Mouse (Mus musculus) megakaryocyte, embryonic 14.5 days (primary cell): Measurements from ENCODE around the gene Git2.

Source experiments
- FLI1 ChIP-seq: IDR thresholded peaks from 2 replicates; pipeline ENCODE4 v1.6.1; 2012; ENCODE audit warnings: low read length, inconsistent platforms, mixed read lengths
- GATA1 ChIP-seq: IDR thresholded peaks from 3 replicates; pipeline ENCODE4 v1.6.1; 2012; ENCODE audit warnings: mixed read lengths, low read length, inconsistent platforms, borderline replicate concordance

DNA sequence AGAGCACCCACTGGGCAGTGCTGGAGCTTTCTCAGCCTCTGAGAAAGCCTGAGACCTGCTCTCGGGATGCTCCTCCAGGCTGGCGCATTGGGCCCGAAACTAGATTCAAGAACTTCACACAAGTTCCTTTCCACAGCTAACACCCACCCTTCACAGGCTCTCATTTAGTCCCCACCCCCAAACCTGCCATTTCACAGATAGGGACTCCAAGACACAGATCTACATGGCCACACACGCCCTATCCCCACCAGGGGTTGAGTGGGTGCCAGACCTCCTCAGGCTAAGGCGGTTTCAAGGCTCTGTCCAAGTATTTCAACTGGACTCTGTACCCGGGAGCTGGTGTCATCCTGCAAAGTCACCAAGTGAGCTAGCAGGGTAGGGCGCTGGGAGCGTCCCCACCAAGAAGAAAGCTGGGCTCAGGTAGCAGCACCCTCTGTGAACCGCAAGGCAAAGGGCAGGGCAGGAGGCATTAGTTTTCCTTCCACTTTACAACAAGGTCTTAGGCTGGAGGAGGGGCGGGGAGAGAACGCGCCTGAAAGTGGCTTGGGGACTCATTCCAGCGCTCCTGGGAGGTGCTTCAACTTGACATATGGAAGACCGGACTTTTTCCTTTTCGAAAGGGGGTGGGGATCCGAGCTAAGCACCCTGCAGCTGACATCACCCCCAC lies 85.5 kb downstream of the Git2 start:
- TF ChIP-seq GATA1, result no peak
- no peak for TF ChIP-seq FLI1
